Mouse (Mus musculus): ENCODE results near the gene Arfgef2. TPM values are rescaled to one million over a fixed set of nuclear protein-coding genes. Genes with fewer than 3 reads are reported as not detected.

Gene Arfgef2
- total RNA-seq, 2 experiments from 2014 or later: 59.0 to 59.3 TPM

GRCm38 (mm10) chr2:166800473-166800857 is 4.9 kb upstream of the Arfgef2 start:
- intact Hi-C loops (cut with DNase I): no loop called here

GRCm38 (mm10) chr2:166801436-166801835 is 4.0 kb upstream of the Arfgef2 start:
- DNase-seq (ENCODE audit: low spot score in 2 of 2): no peak
- intact Hi-C loops (cut with DNase I): no loop called here

More at GRCm38 (mm10) chr2:166800473-166800857, 4.9 kb upstream of the Arfgef2 start:
- DNase-seq (ENCODE audit: low spot score in 2 of 2): no peak

DNA sequence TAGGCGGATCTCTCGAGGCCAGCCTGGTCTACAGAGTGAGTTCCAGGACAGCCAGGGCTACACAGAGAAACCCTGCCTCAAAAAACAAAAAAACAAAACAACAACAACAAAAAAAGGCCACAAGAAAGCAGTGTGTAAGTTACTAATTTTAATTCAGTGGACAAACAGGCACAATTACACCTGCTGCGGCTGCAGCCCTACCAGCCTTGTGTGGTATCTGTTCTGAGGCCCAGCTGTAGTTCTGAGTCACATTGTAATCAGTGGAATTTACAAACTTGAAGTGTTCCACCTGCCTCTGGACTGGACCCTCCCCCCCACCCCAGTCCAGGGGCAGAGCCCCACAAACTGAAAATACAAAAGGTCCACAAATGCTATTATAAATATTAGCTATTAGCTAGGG is 2.1 kb upstream of the Arfgef2 start:
- DNase-seq (ENCODE audit: low spot score in 2 of 2): no peak
- intact Hi-C loops (cut with DNase I): no loop called here

DNA sequence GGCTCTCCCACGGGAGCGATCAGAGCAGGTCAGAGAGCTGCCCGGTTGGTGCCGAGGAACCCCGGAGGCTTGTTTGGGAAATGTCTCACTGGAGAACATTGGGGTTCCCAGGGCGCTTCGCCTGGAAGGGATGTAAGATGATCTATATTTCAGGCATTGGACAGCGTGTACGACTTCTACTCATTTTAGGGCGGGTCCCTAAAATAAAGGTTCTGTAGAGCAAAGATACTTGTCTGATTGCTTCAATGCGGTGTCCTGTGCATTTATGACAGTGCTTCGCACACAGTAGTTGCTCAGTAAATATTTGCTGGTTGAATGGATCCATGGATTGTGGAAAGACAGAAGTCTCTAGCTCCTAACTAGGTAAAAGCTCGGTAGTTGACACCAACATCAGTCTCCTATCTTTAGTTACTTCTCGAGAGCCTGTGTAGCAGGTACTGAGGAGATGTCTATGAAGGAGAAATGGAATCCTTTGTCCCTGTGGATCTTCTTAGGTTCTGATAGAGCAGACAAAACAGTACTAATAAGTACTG is 851 bp downstream of the Arfgef2 start:
- intact Hi-C loops (cut with DNase I): no loop called here
- no peak for DNase-seq (ENCODE audit: low spot score in 2 of 2)

GRCm38 (mm10) chr2:166806813-166807212 is 1.4 kb downstream of the Arfgef2 start:
- no peak for DNase-seq (ENCODE audit: low spot score in 2 of 2)
- intact Hi-C loops (cut with DNase I): no loop called here

DNA sequence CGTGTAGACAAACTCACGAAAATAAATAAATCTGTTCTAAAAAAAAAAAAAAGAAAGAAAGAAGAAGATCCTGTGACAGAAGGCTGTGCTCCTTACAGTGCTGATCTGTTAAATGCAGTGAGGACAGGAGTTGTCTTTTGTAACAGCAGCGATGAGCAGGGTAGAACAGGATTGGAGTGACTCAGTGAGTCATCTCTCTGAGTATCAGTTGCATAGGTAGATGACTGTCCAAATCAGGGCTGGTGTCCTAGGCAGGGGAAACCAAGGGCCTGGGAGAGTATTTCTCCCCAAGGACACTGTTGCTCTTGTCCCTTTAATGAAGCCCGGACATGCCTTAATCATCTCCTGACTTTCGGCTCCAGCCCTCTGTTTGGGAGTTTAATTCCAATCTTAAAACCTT is 4.1 kb downstream of the Arfgef2 start:
- intact Hi-C loops (cut with DNase I): no loop called here
- DNase-seq (ENCODE audit: low spot score in 2 of 2): no peak

GRCm38 (mm10) chr2:166810821-166811220 is 5.4 kb downstream of the Arfgef2 start:
- intact Hi-C loops (cut with DNase I): no loop called here

DNA sequence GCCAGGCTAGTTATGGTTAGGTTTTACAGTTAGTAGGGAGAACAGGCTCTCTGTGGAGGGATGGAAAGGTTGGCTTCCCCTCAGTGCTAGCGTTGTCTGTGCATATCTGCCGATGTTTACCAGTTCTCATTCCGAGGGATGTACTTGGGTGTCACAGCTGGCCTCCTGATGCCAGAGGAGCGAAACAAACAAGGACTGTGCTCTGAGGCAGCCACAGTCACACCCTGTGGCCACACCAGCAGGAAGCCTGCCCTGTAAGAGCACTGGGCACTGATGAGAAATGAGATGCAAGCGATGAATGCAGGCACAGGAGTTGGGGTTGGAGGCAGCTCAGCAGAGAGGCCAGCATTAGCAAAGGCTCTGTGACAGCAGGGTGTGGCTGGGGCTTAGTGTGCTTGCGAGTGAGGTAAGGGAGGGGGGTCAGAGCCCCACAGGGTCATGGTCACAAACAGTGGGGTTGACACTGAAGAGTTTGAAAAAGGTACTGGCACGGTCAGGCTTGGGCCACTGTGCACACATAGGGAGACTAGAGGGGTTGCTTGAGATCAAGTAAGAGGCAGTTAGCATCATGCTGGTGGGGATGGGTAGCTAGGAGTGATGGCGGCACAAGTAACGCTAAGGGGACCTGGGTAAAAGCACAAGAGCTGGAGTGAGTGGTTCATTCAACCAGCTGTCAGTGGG is 13.2 kb downstream of the Arfgef2 start:
- DNase-seq (ENCODE audit: low spot score in 2 of 2): no peak
- intact Hi-C loops (cut with DNase I): no loop called here

More at GRCm38 (mm10) chr2:166810821-166811220, 5.4 kb downstream of the Arfgef2 start:
- DNase-seq (ENCODE audit: low spot score in 2 of 2): peak in 1 of 2 experiments; percentile 40

- intact Hi-C loops (cut with DNase I): no loop called here
- DNase-seq (ENCODE audit: low spot score in 2 of 2): no peak
Measured at GRCm38 (mm10) chr2:166819849-166820248, 14.5 kb downstream of the Arfgef2 start.

DNA sequence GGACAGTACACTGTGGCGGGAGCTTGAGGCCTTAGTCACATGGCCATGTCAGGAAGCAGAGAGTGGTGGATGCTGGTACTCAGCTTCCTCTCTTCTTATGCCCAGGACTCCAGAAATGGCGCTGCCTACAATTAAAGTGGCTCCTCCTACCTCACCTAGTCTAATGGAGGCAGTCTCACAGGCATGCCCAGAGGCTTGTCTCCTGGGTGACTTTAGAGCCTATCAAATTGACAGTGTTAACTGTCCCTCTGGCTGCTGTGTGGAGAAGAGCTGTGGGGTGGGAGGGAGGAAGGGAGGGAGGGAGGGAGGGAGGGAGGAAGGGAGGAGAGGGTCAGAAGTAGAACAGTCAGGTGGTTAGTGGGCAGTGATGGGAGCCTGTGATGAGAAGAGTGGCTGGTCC is 15.5 kb downstream of the Arfgef2 start:
- intact Hi-C loops (cut with DNase I): no loop called here
- DNase-seq (ENCODE audit: low spot score in 2 of 2): no peak

DNA sequence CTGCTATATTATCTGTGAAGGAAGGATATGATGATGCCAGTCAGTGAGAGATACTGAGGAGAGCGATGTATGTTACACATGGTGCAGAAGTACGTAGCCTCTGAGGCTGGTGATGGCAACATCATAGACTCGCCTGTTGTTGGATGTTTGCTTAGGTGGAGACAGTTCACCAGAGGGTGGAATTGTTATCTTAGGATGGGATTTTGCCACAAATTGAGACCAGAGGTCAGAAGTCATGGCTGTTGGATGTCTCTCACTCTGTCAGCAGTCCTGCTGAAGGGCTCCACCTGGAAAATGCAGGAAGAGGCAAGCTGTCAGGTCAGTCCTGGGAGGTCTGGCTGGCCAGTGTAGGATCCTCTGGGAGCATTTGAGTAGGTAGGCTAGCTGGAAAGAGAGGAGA is 16.0 kb downstream of the Arfgef2 start:
- intact Hi-C loops (cut with DNase I): no loop called here

DNA sequence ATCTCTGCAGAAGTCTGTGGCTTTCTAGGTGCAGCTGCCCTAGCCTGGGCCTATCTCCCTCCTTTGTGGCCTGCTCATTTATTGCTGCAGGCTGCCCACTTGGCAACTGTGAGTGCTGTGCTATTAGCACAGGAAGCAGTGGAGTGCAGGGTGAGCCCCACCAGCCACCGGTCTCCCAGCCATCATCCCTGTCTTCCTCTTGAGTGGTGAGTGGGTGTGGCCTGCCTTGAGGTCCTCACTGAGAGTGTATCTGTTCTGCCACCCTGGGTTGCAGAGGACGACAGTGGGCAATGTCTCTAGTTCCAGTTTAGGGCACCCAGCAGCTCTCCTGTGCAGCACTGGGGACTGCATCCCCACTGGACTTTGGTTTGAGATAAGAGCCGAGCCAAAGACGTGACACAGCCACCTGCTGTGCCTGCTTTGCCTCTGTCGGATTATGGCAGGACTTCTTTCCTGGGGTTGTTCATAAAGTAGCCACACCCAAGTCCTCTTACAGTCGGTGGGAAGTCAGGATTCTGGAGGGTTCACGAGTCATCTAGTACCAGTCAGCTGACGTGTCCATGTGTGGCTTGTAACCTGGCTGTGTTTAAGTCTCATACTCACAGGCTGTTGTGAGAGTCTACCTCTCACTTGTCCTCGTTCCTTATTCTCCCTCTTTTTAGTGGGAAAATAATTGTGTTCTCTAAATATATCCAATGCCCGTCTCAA is 16.9 kb downstream of the Arfgef2 start:
- no peak for DNase-seq (ENCODE audit: low spot score in 2 of 2)
- intact Hi-C loops (cut with DNase I): no loop called here

More for the DNA sequence above, 16.0 kb downstream of the Arfgef2 start:
- no peak for DNase-seq (ENCODE audit: low spot score in 2 of 2)

DNA sequence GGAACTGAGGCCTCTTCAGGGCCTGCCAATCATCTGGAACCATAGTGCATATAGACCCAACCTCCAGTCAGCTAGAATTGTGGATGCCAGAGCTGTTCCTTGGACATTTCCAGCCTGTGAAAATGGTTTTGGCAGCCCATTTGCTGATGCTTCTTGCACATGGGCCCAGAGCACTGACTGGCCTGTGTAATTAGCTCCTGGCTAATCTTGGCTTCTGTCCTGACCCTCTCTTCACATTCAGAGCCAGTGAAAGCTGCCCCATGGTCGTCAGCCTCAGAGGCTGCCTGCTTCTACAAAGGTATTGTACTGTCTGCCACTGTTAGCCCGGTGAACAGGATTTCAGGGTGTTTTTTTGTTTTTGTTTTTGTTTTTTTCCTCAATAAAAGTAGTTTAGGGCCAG is 17.5 kb downstream of the Arfgef2 start:
- DNase-seq (ENCODE audit: low spot score in 2 of 2): no peak
- intact Hi-C loops (cut with DNase I): no loop called here

GRCm38 (mm10) chr2:166824386-166824785 is 19.0 kb downstream of the Arfgef2 start:
- no peak for DNase-seq (ENCODE audit: low spot score in 2 of 2)
- intact Hi-C loops (cut with DNase I): no loop called here

DNA sequence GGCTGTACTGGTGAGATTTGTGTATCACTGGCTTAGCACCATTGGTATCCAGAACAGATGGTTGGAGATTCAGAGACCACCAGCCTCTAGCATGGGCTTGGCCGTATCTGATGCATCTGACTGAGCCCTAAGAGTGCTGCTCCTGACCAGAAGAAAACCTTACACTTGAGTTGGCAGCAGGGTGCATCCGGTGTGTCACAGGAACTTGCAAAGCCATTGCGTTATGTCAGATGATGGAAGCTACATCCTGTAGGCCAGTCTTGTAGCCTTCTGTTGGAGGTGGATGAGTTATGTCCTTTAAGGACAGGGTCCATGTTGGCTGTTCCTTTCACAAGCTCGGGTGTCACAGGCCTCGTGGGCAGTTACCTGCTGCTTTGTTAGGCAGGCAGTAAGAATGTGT is 19.6 kb downstream of the Arfgef2 start:
- no peak for DNase-seq (ENCODE audit: low spot score in 2 of 2)
- intact Hi-C loops (cut with DNase I): no loop called here

DNA sequence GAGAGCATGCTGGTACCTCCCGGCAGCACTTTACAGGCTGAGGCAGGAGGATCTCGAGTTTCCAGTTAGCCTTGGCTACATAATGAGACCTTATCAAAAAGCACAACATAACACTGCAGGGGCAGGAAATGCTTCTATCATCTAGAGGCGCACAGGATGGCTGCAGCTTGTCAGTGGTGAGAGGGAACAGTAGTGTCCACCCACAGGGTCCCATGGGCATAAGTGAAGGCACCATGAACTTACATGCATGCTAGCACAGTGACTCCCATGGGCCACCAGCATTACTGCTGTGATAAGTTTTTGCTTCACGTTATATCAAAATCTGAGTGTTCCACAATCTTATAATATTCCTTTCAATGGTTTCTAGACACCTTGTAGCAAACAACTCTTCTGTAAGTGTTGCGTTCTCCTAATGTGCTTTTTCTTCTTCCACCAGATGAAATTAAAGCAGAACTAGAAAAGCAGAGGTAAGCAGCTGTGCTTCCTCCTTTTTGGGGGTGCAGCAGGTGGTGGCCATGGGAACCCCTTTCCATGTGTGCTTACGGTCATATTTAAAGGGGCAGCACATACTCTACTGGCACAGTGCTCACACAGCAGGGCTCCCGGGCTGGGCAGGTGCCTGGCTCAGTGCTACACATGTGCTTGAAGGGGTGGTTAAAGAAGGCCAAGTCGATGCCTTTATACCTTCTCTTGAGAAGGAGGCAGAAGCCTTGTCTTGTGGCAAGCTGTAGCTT is 21.3 kb downstream of the Arfgef2 start:
- DNase-seq (ENCODE audit: low spot score in 2 of 2): no peak
- intact Hi-C loops (cut with DNase I): no loop called here

- DNase-seq (ENCODE audit: low spot score in 2 of 2): peak; percentile 55 to 58
- intact Hi-C loops (cut with DNase I): no loop called here
Measured at GRCm38 (mm10) chr2:166828306-166828705, 22.9 kb downstream of the Arfgef2 start.

DNA sequence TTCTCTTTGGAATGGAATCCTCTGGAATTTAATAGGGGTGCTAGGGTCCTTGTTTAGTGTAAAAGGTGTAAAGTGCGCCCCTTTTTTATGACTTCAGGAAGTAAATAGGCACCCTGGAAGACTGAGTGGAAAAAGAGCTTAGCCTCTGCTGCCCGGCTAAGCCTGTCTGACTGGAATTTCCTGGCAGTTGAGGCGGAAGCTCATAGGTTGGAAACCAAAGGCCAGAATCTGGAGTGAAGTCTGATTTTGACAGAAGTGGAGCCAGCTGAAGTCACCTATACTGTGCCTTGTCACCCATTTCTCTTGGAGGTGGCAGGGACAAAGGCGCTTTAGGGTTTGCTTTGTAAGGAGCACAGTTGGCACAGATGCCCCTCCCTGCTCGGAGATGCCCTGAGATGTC is 25.0 kb downstream of the Arfgef2 start:
- intact Hi-C loops (cut with DNase I): no loop called here

GRCm38 (mm10) chr2:166834091-166834490 is 28.7 kb downstream of the Arfgef2 start:
- intact Hi-C loops (cut with DNase I): no loop called here
- DNase-seq (ENCODE audit: low spot score in 2 of 2): no peak

More for the DNA sequence above, 25.0 kb downstream of the Arfgef2 start:
- DNase-seq (ENCODE audit: low spot score in 2 of 2): no peak

- intact Hi-C loops (cut with DNase I): no loop called here
- peak in 1 of 2 experiments; percentile 26 for DNase-seq (ENCODE audit: low spot score in 2 of 2)
Measured at GRCm38 (mm10) chr2:166834796-166835195, 29.4 kb downstream of the Arfgef2 start.

Data from left cerebral cortex, postnatal 36 days (tissue).